Mouse (Mus musculus): ENCODE results near the gene Rai14.
A peak's percentile ranks its signal among the peaks of the same experiment; 100 is the strongest.

Rai14 gene

GRCm38 (mm10) chr15:10720671-10721070, 6.2 kb upstream of the Rai14 start:
- no peak for DNase-seq (ENCODE audit: low spot score)

- no peak for DNase-seq (ENCODE audit: low spot score)
These were observed 5.8 kb upstream of the Rai14 start for GRCm38 (mm10) chr15:10720188-10720587.

GRCm38 (mm10) chr15:10719511-10719910, 5.1 kb upstream of the Rai14 start:
- no peak for DNase-seq (ENCODE audit: low spot score)

GRCm38 (mm10) chr15:10718763-10719162, 4.3 kb upstream of the Rai14 start:
- DNase-seq (ENCODE audit: low spot score) = no peak

GRCm38 (mm10) chr15:10717284-10717683, 2.9 kb upstream of the Rai14 start:
- no peak for DNase-seq (ENCODE audit: low spot score)

GRCm38 (mm10) chr15:10715966-10716365, 1.5 kb upstream of the Rai14 start:
- no peak for DNase-seq (ENCODE audit: low spot score)

GRCm38 (mm10) chr15:10715139-10715505, 698 bp upstream of the Rai14 start:
- DNase-seq (ENCODE audit: low spot score) = no peak

GRCm38 (mm10) chr15:10713626-10714316, 653 bp downstream of the Rai14 start:
- DNase-seq (ENCODE audit: low spot score) = peak; percentile 61

GRCm38 (mm10) chr15:10713181-10713625, 1.2 kb downstream of the Rai14 start:
- no peak for DNase-seq (ENCODE audit: low spot score)

- no peak for DNase-seq (ENCODE audit: low spot score)
These were observed 2.1 kb downstream of the Rai14 start for GRCm38 (mm10) chr15:10712288-10712687.

- no peak for DNase-seq (ENCODE audit: low spot score)
These were observed 3.2 kb downstream of the Rai14 start for GRCm38 (mm10) chr15:10711231-10711630.

GRCm38 (mm10) chr15:10708591-10709272, 5.7 kb downstream of the Rai14 start:
- peak; percentile 51 for DNase-seq (ENCODE audit: low spot score)

- no peak for DNase-seq (ENCODE audit: low spot score)
These were observed 7.3 kb downstream of the Rai14 start for GRCm38 (mm10) chr15:10707109-10707508.

- no peak for DNase-seq (ENCODE audit: low spot score)
These were observed 8.0 kb downstream of the Rai14 start for GRCm38 (mm10) chr15:10706414-10706813.

GRCm38 (mm10) chr15:10705752-10706151, 8.7 kb downstream of the Rai14 start:
- no peak for DNase-seq (ENCODE audit: low spot score)

GRCm38 (mm10) chr15:10704328-10704727, 10.1 kb downstream of the Rai14 start:
- DNase-seq (ENCODE audit: low spot score) = peak; percentile 85

- no peak for DNase-seq (ENCODE audit: low spot score)
These were observed 12.9 kb downstream of the Rai14 start for GRCm38 (mm10) chr15:10701571-10701970.

GRCm38 (mm10) chr15:10700891-10701466, 13.4 kb downstream of the Rai14 start:
- DNase-seq (ENCODE audit: low spot score) = no peak

- DNase-seq (ENCODE audit: low spot score) = no peak
These were observed 17.8 kb downstream of the Rai14 start for GRCm38 (mm10) chr15:10696478-10697234.

- DNase-seq (ENCODE audit: low spot score) = no peak
These were observed 21.8 kb downstream of the Rai14 start for GRCm38 (mm10) chr15:10692627-10693026.

- DNase-seq (ENCODE audit: low spot score) = no peak
These were observed 22.9 kb downstream of the Rai14 start for GRCm38 (mm10) chr15:10691481-10691880.

GRCm38 (mm10) chr15:10690973-10691372, 23.5 kb downstream of the Rai14 start:
- DNase-seq (ENCODE audit: low spot score) = no peak

- DNase-seq (ENCODE audit: low spot score) = no peak
These were observed 24.2 kb downstream of the Rai14 start for GRCm38 (mm10) chr15:10690219-10690618.

Data from testis, postnatal 10 days (tissue).